Mouse (Mus musculus) layer of hippocampus, adult 9-11 months (tissue): Measurements from ENCODE around the gene Slc16a7.

Experiments used
- DNase-seq: peaks from one replicate; pipeline ENCODE4 v3.0.0; 2022

The Slc16a7 gene

DNA sequence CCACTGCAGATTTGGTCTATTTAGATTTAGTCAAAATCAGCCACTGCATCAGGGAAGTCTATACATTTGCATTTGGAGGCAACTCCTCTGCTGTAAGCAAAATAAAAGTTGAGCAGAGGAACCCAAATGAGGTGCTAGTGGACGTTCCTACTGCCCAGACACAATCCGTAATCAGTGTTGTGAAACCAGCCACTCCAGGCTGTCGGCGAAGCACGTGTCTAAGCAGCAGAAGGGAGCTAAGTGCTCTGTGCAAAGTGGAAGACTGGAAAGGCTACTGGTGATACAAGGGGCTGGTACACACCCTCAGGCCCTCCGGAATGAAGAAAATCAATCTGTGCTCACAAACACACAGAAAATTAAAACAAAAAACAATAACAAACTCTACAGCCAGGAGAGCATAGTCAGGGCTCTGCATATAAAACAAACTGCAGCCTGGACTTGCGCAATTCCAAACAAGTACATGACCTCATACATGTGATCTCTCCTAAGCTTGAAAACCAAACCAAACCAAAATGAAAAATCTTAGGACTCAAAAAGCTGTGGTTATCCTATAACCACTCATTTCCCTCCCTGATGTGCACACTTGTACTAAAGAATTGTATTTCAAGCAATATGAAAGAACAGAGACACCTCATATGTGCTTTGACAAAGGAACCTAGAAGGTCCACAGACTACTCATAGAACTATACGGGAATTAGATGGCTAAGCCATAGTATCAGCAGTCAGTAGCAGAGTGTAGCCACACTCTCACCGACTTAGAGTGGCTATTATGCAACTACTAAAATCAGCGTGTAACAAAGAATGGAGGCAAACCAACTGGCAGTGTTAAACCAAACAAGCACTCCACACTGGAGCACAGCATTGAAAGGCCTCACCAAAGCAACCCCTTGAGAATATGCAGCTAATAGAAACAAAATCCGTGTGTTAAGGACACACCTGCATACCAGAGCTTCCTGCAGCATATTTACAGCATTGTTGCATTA, 67.5 kb downstream of the Slc16a7 start:
- peak; percentile 32 for DNase-seq

DNA sequence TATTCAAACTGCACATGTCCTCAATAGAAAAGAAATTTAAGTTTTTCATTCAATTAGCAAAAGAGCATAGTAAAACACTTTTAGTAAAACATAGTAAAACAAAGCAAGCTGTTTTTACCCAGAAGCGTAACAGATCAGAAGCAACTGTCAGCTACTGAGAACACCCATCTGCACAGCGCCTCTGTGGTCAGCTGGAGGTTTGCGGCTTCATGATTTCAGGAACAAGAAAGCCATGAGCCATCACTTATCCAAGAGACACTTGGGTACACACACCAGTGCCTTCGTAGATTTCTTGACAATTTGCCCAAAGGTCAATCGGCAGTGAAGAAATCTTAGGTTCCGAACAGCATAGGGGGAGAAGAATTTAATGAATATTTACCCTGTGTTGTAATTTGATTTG, 71.9 kb downstream of the Slc16a7 start:
- peak; percentile 68 for DNase-seq

DNA sequence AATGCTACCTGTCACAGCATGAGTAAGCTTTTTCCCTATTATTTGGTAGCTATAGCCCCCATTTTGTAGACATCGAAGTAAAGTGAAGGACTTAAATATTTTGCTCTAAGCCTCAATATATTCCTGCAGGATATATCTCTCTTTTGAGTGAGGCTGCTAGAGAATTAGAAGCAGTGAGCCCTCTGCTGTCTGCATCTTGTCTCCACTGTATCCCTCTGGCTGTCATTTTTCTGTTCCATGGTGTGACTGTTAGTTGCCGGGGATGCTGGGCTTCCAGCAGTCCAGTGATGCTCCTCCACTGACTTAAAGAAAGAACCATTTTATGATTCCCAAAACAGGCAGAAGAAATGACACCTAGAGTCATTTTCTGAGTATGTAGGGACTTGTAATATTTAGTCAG, 78.4 kb downstream of the Slc16a7 start:
- DNase-seq = no peak

DNA sequence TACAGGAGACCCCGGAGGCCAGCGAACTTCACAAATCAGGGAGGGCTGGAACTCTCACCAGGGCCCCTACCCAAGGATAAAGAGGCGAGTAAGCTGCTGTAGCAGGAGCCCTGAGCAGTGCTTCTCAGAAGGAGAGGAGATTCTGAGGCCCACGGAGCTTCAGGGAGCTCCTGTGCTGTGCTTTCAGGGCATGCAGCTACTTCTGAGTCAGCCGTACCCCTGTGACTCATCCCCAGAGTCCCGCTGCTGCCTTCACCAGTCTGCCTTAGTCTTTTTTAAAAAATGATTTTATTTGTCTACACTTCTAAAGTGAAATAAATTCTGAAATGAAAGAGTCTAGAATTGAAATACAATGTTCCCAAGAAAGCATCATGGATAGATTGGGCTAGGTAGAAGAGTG, 91.2 kb downstream of the Slc16a7 start:
- DNase-seq = no peak

DNA sequence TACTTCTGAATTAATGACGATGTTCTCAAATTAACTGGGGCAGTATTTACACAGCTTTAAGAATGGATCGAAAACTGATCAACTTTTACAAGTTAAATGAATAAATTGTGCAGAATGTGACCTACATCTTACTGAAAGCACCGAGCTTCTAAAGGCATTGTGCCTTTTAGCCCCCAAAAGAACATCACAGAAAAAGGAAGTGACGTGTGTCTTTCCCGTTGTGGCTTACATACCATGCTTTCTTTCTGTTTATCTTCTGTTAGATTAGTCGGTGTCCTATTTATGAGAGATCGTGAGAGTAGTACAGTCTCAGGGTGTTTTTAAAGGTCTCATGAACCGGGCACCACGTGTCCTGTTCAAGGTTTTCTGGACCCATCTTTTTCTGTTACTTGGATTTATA, 98.9 kb downstream of the Slc16a7 start:
- no peak for DNase-seq

DNA sequence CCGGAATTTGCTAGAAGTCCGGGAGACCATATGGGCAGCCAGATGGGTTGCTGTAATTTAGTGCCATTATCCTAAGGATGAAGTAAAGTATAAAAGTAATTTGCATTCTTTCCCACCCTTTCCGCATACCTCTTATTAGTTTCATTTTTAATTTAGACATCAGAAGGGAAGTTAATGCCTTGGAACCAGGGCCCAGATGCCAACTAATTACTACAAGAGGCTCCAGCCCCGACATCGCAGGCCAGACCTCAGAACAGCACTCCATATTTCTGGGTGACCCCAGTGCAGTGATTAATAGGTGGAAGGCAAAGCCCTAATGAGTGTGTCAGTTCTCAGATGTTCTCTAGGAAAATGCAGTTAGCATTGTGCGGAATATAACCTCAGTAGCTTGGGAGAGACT, 100.7 kb downstream of the Slc16a7 start:
- DNase-seq = no peak

DNA sequence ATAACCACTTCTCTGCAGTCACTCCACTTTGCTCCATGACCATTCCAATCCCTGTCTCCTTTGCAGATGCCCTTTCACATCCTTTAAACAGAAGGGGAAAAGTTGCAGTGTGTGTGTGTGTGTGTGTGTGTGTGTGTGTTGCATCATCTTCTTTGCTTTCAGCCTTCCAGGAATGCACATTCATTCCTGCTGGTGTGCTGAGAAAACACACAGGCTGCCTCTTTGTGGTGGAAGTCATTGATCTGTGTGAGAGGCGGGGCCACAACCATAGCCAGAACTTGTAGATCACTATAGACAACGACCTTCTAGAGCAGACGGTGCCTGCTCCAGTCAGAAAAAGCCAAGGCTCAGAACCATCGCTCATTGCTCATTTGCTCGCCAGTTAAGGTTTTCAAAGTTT, 103.9 kb downstream of the Slc16a7 start:
- DNase-seq = no peak

DNA sequence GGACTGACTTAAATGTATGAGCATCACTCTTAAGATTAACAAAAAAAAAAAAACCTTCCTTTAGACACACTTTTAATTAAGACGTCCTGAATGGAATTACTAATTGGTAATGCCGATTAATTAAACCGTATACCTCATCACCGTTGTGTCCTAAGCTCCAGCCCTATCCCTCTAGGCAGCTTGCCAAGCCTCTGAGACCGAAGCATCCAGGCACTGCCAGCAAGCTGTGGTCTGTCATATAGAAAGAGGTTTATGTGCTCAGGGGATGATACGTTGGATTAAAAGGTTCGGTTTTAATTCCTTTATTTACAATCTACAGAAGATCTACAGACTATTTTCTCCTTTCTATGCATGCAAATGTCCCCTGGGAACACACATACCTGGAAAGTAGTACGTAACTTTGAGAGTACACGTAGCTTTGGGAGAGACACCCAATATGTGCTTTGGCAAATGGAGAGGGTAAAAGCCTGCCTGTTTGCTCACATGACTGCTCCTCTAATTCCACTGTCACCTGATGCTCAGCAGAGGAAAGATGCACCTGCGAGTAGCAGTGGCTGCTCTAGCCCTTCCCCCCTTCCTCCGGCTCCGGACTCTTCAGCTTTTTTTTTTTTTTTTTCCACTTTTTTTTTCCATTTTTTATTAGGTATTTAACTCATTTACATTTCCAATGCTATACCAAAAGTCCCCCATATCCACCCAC, 114.0 kb downstream of the Slc16a7 start:
- no peak for DNase-seq

DNA sequence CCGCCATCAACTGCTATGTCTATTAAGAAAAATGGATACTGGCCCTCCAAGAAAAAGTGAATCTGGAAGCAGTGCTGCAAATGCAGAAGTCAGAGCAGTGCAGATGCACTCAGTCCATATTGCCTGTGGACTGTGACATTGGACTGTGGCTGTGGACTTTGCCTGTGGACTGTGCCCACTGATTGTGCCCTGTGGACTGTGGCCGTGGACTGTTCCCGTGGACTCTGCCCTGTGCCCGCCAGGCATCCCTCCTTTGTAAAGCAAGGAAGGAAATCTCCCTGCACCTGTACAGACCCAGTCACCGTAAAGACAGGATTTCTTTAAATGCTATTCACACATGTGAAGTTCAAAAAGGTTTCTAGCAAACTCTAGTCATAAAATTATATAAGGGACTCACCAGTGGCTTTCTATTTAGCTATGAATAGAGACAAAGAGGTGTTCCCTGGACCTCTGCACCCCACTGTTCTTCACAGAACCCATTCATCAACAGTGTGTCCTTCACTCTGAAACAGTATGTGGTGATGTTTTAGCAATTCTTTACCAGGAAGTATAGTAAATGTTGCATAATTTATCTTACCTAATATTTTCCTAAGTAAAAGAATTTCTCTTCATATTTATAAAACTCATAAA, 114.6 kb downstream of the Slc16a7 start:
- no peak for DNase-seq

DNA sequence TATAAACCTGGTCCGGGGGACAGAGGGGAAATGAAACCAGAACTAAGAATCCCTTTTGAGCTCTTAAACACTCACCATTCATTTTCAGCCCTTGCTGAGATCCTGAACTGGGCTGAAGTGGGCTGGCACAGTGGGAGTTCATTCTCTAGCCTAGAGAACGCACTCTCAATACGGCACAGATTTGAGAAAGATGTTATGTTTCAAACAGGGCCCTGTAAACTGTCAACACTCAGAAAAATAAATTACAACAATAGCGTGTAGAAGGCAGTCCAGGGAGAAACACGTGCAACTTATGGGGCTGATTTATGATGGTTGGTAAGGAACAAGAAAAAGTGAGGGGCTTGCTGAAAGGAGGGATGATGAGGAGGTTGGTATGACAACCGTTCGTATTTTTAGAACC, 115.5 kb downstream of the Slc16a7 start:
- no peak for DNase-seq

DNA sequence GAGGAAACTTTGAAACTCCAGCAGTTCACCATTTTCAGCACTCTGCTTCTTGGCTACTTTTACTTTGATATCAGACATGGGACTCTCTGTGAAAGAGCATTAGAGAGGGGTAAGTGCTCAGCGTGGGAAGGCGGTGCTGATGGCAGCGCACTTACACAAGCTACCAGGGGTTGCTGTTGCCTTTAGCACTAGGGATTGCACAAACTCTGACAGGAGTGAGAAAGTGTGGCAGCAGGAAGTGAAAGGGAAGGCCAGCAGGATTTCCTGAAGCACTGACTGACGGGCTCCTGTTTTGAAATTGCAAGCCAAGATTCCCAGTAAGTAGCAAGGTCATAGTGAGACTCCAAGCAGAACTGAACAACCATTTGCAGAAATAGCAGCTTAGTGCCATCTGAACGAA, 117.8 kb downstream of the Slc16a7 start:
- DNase-seq = no peak

DNA sequence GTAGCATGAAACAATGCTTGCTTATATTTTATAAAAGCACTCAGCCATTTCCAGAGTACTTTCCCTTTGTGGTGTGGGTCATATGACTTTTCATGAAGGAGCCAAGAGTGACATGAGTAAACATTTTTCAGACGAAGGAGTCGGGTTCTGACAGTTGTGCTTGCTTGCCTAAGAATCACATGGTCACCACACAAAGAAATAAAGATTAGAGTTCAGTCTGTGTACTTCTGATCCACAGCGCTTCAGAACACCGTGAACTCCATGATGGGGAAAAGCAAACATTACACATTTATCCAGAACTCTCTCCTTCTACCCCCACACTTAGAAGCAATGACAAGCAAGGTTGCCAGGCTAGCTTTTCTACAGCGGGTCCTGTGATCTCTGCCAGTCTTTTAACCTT, 119.0 kb downstream of the Slc16a7 start:
- DNase-seq = no peak

DNA sequence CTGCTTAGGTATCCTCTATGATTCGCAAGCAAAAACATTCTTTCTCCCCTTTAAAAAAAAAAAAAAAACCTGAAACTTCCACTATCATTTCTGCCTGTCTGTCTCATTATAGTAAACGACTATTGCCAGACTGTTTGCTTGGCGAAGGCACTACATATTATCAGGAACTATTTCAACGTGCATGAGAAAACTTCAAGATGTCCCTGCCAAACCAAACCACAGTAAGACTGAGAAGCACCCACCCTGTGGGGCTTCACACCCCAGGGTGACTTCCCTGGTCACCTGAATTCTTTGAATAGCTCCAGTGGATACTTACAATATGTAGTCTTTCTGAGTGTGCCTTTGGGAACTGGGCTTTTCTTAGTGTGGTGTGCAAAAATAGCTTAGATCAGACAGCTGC, 122.9 kb downstream of the Slc16a7 start:
- no peak for DNase-seq

DNA sequence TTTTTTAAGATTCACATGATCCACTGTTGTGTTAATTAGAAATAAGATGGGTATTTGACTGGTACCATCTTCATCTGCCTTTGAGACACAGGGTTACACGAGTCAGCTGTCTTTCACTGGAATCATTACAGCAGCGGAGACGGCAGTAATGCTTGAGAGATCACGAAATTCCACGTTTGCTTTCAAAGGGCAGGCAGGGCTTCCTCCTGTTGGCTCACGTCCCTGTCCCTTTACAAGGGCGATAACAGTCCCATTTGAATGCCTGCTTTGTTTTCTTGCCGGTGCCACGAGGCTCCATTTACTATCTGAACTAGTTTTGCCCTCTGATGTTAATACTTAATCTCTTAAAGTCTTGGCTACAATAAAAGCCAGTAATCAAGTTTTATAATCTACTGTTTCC, 123.4 kb downstream of the Slc16a7 start:
- DNase-seq = no peak

DNA sequence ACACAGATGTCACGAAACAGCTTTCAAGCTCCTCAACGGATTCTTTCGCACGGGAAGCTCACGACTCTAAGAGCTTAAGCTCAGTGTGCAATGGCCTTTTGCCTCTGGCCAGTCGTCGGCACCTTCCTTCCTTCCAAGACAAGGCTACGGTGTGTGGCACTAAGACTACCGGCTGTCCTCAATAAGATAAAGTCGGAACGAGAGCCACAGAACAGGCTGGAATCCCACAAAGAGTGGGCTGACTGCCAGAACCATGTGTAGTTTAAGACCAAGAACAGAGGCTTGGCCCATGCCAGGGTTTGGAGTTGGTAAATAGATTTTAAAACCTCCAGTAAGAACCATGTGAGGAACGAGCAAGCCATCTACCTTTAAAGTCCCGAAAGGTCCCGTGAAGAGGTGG, 123.8 kb downstream of the Slc16a7 start:
- no peak for DNase-seq

DNA sequence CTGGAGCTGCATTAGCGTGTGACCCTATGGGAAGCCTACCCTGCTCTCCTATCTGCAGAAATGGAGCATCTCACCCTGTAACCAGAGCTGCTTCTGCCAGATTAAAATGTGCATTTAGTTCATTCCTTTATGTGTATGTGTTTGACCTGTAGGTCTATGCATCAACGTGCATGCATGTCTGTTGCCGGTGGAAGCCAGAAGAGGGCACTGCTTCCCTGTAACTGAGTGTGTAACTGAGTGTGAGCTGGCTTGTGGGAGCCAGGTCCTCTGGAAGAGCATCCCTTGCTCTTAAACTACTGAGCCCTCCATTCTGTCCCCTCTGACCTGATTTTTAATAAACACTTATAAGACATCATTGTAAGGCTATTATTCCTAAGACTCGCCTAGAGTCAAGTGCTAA, 124.3 kb downstream of the Slc16a7 start:
- DNase-seq = peak; percentile 59

DNA sequence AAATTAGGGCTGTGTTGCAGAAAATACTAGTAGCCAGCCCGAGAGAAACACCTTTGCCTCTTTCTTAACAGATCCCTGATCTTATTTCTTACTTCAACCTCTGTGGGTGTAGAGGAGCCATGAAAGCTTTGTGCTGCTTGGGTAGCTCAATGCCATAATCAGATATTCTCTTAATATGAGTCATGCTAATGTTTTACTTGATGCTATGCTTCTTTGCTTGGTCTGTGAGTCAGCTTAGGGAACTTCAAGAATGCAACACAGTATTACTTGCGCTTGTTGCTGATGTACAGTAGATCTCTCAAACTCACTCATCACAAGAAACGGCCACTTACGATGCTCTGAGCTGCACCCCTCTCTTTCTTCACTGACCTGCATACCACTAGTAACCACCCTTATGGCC, 133.4 kb downstream of the Slc16a7 start:
- DNase-seq = no peak

DNA sequence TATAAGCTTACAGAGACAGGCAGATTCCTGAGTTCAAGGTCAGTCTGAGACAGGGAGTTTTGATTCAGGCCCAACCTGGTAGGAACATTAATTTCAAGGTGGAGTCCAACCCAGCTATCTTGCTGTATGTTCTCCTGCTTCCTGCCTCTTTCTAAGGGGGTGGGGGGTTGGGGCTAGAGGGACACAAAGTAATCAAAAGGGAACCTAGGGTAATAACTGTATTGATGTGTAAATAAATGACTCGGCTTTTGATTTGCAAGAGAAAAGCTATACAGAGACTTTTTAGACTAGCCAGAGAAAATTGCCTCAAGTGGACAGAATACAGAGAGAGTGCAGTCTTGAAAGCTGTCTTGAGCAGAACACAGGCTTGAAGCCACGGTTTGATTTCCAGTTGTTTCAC, 174.7 kb downstream of the Slc16a7 start:
- no peak for DNase-seq

DNA sequence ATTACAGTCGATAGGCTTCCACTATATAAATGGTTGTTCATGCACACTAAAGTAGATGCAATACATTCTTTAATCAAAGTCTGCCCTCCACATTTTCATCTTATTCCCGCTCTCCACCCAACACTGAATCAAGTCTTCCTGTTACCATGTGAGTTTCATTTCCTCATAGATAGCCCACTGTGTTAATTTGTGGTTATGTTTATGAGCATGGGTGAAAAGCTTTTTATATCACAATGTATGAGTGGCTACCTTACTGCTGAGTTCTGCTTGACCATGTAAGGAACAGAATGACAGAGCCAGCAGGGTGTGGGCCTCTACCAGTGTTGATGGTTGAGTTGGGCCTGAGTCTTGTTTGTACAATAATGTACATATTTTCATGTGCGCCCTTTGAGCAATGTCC, 175.5 kb downstream of the Slc16a7 start:
- no peak for DNase-seq

DNA sequence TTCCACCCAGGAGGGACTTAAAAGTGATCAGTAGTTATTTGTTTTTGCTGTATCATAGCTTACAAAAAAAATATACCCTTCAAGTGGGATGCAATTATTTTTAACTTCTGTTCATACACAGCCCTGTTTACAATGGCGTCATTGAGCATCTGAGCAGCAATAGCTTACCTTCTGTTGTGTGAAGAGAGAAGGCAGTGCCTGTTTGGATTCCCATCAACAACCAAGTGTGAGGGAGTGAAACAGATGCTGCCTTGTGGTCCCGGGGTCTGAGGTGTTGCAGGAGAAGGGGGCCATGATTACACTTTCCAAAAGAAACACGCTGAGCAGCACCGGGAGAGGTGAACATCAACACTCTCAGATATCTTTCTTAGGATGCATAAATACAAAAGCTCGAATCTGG, 201.7 kb downstream of the Slc16a7 start:
- peak; percentile 62 for DNase-seq

DNA sequence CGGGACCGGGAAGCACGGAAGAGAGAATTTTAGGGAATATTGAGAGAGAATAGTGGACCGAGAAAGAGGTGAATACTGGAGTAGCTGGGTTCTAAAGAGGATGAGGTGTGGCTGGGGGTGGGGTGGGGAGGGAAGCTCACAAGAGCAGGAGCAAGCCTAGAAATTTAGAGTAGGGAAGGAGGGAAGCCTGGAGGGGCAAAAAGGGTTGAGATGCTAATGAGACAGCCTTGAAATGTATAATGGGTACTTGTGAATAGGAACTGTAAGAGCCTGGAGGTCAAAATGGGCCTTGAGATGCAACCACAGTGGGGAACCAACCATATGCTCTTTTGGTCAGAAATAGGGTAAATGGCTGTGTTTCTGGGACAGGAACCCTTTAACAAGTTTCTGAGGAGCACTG, 203.9 kb downstream of the Slc16a7 start:
- DNase-seq = no peak

DNA sequence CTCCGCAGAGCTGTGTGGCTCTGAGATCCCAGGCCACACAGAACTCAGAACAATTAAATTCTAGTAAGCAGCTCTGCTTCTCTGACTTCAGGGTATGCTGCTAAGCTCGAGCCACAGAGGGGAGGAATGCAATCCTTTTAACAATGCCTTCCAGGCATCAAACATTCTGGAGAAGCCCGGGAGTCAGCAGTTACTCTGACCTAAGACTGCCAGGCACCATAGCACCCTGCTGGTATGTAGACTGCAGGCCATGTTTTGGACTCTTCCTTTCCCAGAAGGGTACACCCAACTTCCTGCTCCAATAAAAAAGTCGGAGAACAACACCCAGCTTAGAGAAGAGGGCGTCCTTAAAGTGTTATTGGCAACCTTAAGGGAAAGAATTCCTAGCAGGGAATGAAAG, 205.1 kb downstream of the Slc16a7 start:
- no peak for DNase-seq

DNA sequence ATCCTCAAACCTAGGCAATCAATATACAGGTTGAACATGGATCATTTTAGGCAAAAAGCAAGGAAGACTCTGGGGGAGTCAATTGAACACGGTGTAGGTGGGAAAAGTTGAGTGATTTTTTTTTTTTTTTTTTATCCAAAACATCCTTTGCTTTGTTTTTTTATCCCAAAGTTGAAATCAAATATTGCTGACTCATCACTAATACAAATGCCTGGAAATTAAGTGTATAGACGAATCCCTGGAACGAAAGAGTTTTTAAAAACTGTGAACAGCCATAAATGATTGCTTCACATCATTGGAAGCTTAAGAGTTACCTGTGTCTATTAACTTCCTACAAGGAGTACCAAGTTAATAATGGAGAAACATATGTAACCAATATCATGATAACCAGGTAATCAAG, 206.7 kb downstream of the Slc16a7 start:
- no peak for DNase-seq

DNA sequence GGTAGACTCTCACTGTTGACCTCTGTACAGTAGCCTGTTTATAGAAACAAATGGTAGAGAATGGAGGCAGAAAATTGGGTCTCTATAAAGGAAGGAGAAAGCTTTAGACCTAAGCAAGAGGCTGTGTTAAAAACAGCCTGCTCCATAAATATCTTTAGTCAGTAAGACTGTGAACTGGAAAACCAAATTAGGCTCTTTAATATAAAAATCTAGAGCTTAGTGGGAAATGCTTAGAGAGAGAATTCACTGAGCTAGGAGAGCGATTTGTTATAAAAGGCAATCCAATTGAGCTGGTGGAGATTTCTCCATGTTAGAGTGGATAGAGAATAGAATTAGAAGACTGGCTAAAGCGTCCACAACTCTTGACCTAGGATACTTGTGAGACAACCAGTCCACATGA, 211.5 kb downstream of the Slc16a7 start:
- no peak for DNase-seq
